Mouse (Mus musculus) liver, postnatal 0 days (tissue): ENCODE measurements around the gene Spred2. TPM values are rescaled to one million over a fixed set of nuclear protein-coding genes. Genes with fewer than 3 reads are reported as not detected.

Experiments used
- ATAC-seq: fragments of 200-750 bp; cut with Nextera tagmentation; 2 replicates; pipeline ENCODE4 v1.8.0; 2017; ENCODE audit warnings: mild to moderate bottlenecking, moderate library complexity
- DNase-seq: peaks from one replicate; pipeline ENCODE4 v3.0.0-alpha.2; 2016
- H3K27ac ChIP-seq: fragments of 300-500 bp; sonication (generic); 2 replicates; pipeline ENCODE4 v1.5.1; 2014; ENCODE audit warnings: antibody characterized with exemption, moderate library complexity, mild to moderate bottlenecking, low read depth
- H3K27me3 ChIP-seq: fragments of 300-500 bp; sonication (generic); 2 replicates; pipeline ENCODE4 v1.6.1; 2014; ENCODE audit warnings: low read length, control low read depth, mixed read lengths; ENCODE audit not compliant: insufficient read depth
- H3K36me3 ChIP-seq: fragments of 300-500 bp; sonication (generic); replicated peaks from 2 replicates; pipeline ENCODE4 v1.6.1; 2014; ENCODE audit warnings: mild to moderate bottlenecking, control low read depth, low read length, moderate library complexity, mixed read lengths; ENCODE audit not compliant: insufficient read depth
- H3K4me1 ChIP-seq: fragments of 300-500 bp; sonication (generic); 2 replicates; pipeline ENCODE4 v1.6.1; 2014; ENCODE audit warnings: antibody characterized with exemption, mild to moderate bottlenecking, control low read depth; ENCODE audit not compliant: insufficient read depth
- H3K4me2 ChIP-seq: fragments of 300-500 bp; sonication (generic); 2 replicates; pipeline ENCODE4 v1.6.1; 2014; ENCODE audit warnings: low read depth, mild to moderate bottlenecking, low read length, moderate library complexity, mixed read lengths
- H3K4me3 ChIP-seq: fragments of 300-500 bp; sonication (generic); 2 replicates; pipeline ENCODE4 v1.5.1; 2014; ENCODE audit warnings: low read depth, low read length
- H3K9ac ChIP-seq: fragments of 300-500 bp; sonication (generic); replicated peaks from 2 replicates; pipeline ENCODE4 v1.6.1; 2014; ENCODE audit warnings: mild to moderate bottlenecking, moderate library complexity
- H3K9me3 ChIP-seq: fragments of 300-500 bp; sonication (generic); 2 replicates; pipeline ENCODE4 v1.6.1; 2016; ENCODE audit warnings: mild to moderate bottlenecking, control low read depth, low read length, mixed read lengths
- CTCF ChIP-seq: sonication (generic); IDR thresholded peaks from 2 replicates; pipeline ENCODE4 v1.5.1; 2016; ENCODE audit warnings: antibody characterized with exemption, low read depth
- EP300 ChIP-seq: IDR thresholded peaks from 2 replicates; pipeline ENCODE4 v1.6.1; 2016; ENCODE audit warnings: antibody characterized with exemption, low read depth, mild to moderate bottlenecking
- WGBS: fragments of 180-500 bp; shearing (Covaris S2); extraction: QIAGEN DNeasy Blood & Tissue Kit; methylation state at CpG from one replicate; pipeline ENCODE4 v1.1.7; 2014; ENCODE audit not compliant: insufficient replicate concordance; 5-methylcytosine and 5-hydroxymethylcytosine counted together
- polyA plus RNA-seq: library from polyadenylated mRNA; unstranded; fragments of >200 nt; fragmentation: Nextera tagmentation; extraction: Ambion mirVana; gene quantifications from 2 replicates; pipeline ENCODE4 v1.2.1, GENCODE M21; 2015

Gene Spred2
- polyA plus RNA-seq, 1 experiment from 2014 or later = 1.3 TPM

GRCm38 (mm10) chr11:20007701-20008100, 83.5 kb downstream of the Spred2 start:
- no peak overlapping the region for H3K27ac ChIP-seq
- H3K4me3 ChIP-seq = no peak overlapping the region
- no peak for TF ChIP-seq EP300
- no peak for TF ChIP-seq CTCF
- no peak overlapping the region for H3K9ac ChIP-seq
- H3K4me1 ChIP-seq = no peaks in the 10 kb centered on the region
- H3K9me3 ChIP-seq = no peaks in the 10 kb centered on the region
- H3K4me2 ChIP-seq = no peak overlapping the region
- WGBS = 57% methylated on average over 6 of the region's 6 CpGs
- DNase-seq = no peak
- no peak for ATAC-seq
- H3K27me3 ChIP-seq = no peaks in the 10 kb centered on the region
- peaks cover 14% of the 10 kb centered on the region for H3K36me3 ChIP-seq

- ATAC-seq (no peak), DNase-seq (no peak)
- no peak overlapping the region for H3K4me2 ChIP-seq
- 67% methylated on average over 16 of the region's 16 CpGs for whole genome bisulfite sequencing
- no peaks in the 10 kb centered on the region for H3K9me3 ChIP-seq
- H3K9ac ChIP-seq = no peak overlapping the region
- H3K27me3 ChIP-seq = no peaks in the 10 kb centered on the region
- H3K4me3 ChIP-seq = no peak overlapping the region
- no peak overlapping the region for H3K27ac ChIP-seq
- TF ChIP-seq CTCF (no peak), EP300 (no peak)
- H3K4me1 ChIP-seq = no peaks in the 10 kb centered on the region
- peaks cover 10% of the 10 kb centered on the region for H3K36me3 ChIP-seq
These were observed 87.2 kb downstream of the Spred2 start for GRCm38 (mm10) chr11:20011210-20011978.

- H3K27ac ChIP-seq = no peak overlapping the region
- TF ChIP-seq CTCF (no peak), EP300 (no peak)
- WGBS = 89% methylated on average over 3 of the region's 3 CpGs
- no peak overlapping the region for H3K4me2 ChIP-seq
- H3K9ac ChIP-seq = no peak overlapping the region
- peaks cover 15% of the 10 kb centered on the region for H3K36me3 ChIP-seq
- no peaks in the 10 kb centered on the region for H3K9me3 ChIP-seq
- ATAC-seq = no peak
- H3K4me1 ChIP-seq = no peaks in the 10 kb centered on the region
- H3K4me3 ChIP-seq = no peak overlapping the region
- no peak for DNase-seq
- H3K27me3 ChIP-seq = no peaks in the 10 kb centered on the region
These were observed 89.2 kb downstream of the Spred2 start for GRCm38 (mm10) chr11:20013366-20013765.

- Histone ChIP-seq H3K36me3 (peaks cover 28% of the 10 kb centered on the region), H3K27ac (no peak overlapping the region), H3K4me3 (no peak overlapping the region), H3K4me1 (no peaks in the 10 kb centered on the region), H3K4me2 (no peak overlapping the region), H3K9ac (no peak overlapping the region), H3K27me3 (no peaks in the 10 kb centered on the region), H3K9me3 (peaks cover 12% of the 10 kb centered on the region)
- WGBS = 92% methylated on average over 13 of the region's 13 CpGs
- no peak for ATAC-seq
- TF ChIP-seq CTCF = no peak
- no peak for TF ChIP-seq EP300
- DNase-seq = no peak
These were observed 93.8 kb downstream of the Spred2 start for GRCm38 (mm10) chr11:20017937-20018336.

GRCm38 (mm10) chr11:20018905-20019304, 94.7 kb downstream of the Spred2 start:
- H3K4me1 ChIP-seq = no peaks in the 10 kb centered on the region
- WGBS = 96% methylated on average over 2 of the region's 2 CpGs
- ATAC-seq = no peak
- H3K4me2 ChIP-seq = no peak overlapping the region
- no peak for DNase-seq
- H3K36me3 ChIP-seq = peaks cover 28% of the 10 kb centered on the region
- no peak overlapping the region for H3K9ac ChIP-seq
- no peak overlapping the region for H3K4me3 ChIP-seq
- no peaks in the 10 kb centered on the region for H3K27me3 ChIP-seq
- peaks cover 12% of the 10 kb centered on the region for H3K9me3 ChIP-seq
- TF ChIP-seq CTCF = no peak
- TF ChIP-seq EP300 = no peak
- H3K27ac ChIP-seq = no peak overlapping the region

- TF ChIP-seq CTCF (no peak), EP300 (no peak)
- no peak overlapping the region for H3K4me3 ChIP-seq
- no peak overlapping the region for H3K4me2 ChIP-seq
- ATAC-seq (no peak), DNase-seq (no peak)
- H3K27me3 ChIP-seq = no peaks in the 10 kb centered on the region
- no peak overlapping the region for H3K9ac ChIP-seq
- no peaks in the 10 kb centered on the region for H3K4me1 ChIP-seq
- 96% methylated on average over 35 of the region's 35 CpGs for WGBS
- no peak overlapping the region for H3K27ac ChIP-seq
- peaks cover 12% of the 10 kb centered on the region for H3K9me3 ChIP-seq
- H3K36me3 ChIP-seq = peaks cover 31% of the 10 kb centered on the region
These were observed 96.5 kb downstream of the Spred2 start for GRCm38 (mm10) chr11:20020720-20021119.
